ENCODE assay signal across 12 mouse cellular contexts in the genomic region with DNA sequence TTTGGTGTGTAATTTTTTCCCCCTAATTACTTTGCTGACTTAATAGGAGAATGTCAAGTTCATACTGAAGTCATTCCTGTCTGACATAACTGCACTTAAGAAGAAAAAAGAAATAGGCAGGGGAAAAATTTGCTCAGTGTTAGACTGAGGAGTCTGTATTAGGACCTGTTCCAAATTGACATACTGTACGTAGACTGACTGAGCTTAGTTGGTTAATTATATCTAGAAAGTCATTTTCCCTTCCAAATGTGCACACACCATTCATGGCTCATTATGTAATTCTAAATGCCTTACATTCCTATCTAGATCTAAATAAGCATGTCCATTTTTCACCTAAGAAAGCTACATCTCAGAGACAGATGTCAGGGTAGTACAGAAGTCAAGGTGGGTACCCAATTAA.
"Had no signal": no experiment of that assay in that cellular context is flagged by ENCODE, and none has a peak within 500 bp of the region (broad histone marks: within the 10 kb centered on the region; RNA-seq: fewer than 3 reads in every experiment).

No protein-coding gene starts in this region.

- H3K9ac ChIP-seq: limb, embryonic 12.5 days; liver, embryonic 13.5 days; liver, postnatal 0 days; lung, embryonic 15.5 days had no signal

- H3K27me3 ChIP-seq: limb, embryonic 12.5 days; liver, embryonic 13.5 days; lung, embryonic 15.5 days; megakaryocyte, embryonic 14.5 days had no signal

- H3K9me3 ChIP-seq: limb, embryonic 12.5 days; liver, embryonic 13.5 days; lung, embryonic 15.5 days; megakaryocyte, embryonic 14.5 days had no signal

- H3K36me3 ChIP-seq: limb, embryonic 12.5 days; liver, embryonic 13.5 days; lung, embryonic 15.5 days had no signal

- H3K27ac ChIP-seq: limb, embryonic 12.5 days; liver, embryonic 13.5 days; lung, embryonic 15.5 days; macrophage had no signal

- H3K4me2 ChIP-seq: limb, embryonic 12.5 days; liver, embryonic 13.5 days; lung, embryonic 15.5 days; midbrain, embryonic 11.5 days had no signal

- H3K4me1 ChIP-seq: limb, embryonic 12.5 days; liver, embryonic 13.5 days; lung, embryonic 15.5 days had no signal

- H3K4me3 ChIP-seq: limb, embryonic 12.5 days; liver, embryonic 13.5 days; lung, embryonic 15.5 days; megakaryocyte, embryonic 14.5 days had no signal

- ATAC-seq: liver, postnatal 0 days had no signal

- DNase-seq: kidney, postnatal 25 days; liver; liver, embryonic 13.5 days; liver, postnatal 0 days; lung, postnatal 14 days; right cerebral cortex, postnatal 14 days; thymus, postnatal 4 days had no signal
